Mouse (Mus musculus): ENCODE data around the gene Sncb. TPM values are rescaled to one million over a fixed set of nuclear protein-coding genes. Genes with fewer than 3 reads are reported as not detected.

Gene Sncb
- polyA plus RNA-seq, 1 experiment from 2014 or later: 3.7 TPM

GRCm38 (mm10) chr13:54716916-54717315 lies 49.5 kb downstream of the Sncb start:
- Histone ChIP-seq H3K4me1 (ENCODE audit: control insufficient read depth, insufficient read depth, low read length) (peaks cover 7% of the 10 kb centered on the region; the same call in 1 of the 2 replicates), H3K9me3 (ENCODE audit: control insufficient read depth, low read length) (no peaks in the 10 kb centered on the region), H3K4me3 (ENCODE audit: low read depth, low read length) (no peak overlapping the region), H3K27me3 (ENCODE audit: control insufficient read depth, insufficient read depth, low read length) (peaks cover 4% of the 10 kb centered on the region; the same call in 1 of the 2 replicates), H3K4me2 (ENCODE audit: low read depth) (no peak overlapping the region), H3K27ac (ENCODE audit: low read depth, low read length) (no peak overlapping the region), H3K9ac (ENCODE audit: low read length) (no peak overlapping the region), H3K36me3 (ENCODE audit: control insufficient read depth, insufficient read depth, low read length) (no peaks in the 10 kb centered on the region)
- DNase-seq (ENCODE audit: low spot score): peak; percentile 61
- ATAC-seq (ENCODE audit: insufficient read depth, low FRiP score, low TSS enrichment): no peak
- 5% methylated on average over 5 of the region's 5 CpGs for WGBS

GRCm38 (mm10) chr13:54714996-54715395 lies 51.4 kb downstream of the Sncb start:
- Histone ChIP-seq H3K9ac (ENCODE audit: low read length) (no peak overlapping the region), H3K27me3 (ENCODE audit: control insufficient read depth, insufficient read depth, low read length) (peaks cover 4% of the 10 kb centered on the region; the same call in 1 of the 2 replicates), H3K27ac (ENCODE audit: low read depth, low read length) (no peak overlapping the region), H3K4me2 (ENCODE audit: low read depth) (no peak overlapping the region), H3K9me3 (ENCODE audit: control insufficient read depth, low read length) (no peaks in the 10 kb centered on the region), H3K4me3 (ENCODE audit: low read depth, low read length) (no peak overlapping the region), H3K4me1 (ENCODE audit: control insufficient read depth, insufficient read depth, low read length) (peaks cover 7% of the 10 kb centered on the region; the same call in 1 of the 2 replicates), H3K36me3 (ENCODE audit: control insufficient read depth, insufficient read depth, low read length) (no peaks in the 10 kb centered on the region)
- DNase-seq (ENCODE audit: low spot score): no peak
- 82% methylated on average over 10 of the region's 10 CpGs for WGBS
- no peak for ATAC-seq (ENCODE audit: insufficient read depth, low FRiP score, low TSS enrichment)

DNA sequence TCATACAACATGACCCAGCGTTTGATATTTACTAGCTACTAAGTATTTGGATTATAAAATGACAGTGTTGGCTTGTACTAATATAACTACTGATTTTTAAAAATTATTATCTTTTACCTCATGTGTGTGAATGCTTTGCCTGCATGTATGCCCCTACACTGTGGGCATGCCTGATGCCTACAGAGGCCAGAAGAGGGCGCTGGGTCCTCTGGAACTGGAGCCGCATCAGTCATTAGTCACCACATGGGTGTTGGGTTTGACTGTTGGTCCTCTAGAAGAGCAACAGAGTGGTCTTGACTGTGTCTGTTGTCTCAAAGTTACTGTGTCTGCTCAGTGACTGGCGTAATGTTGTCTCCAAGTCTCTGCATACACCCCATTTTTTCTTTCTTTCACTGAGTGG lies 52.0 kb downstream of the Sncb start:
- no peak overlapping the region for H3K4me2 ChIP-seq (ENCODE audit: low read depth)
- no peaks in the 10 kb centered on the region for H3K9me3 ChIP-seq (ENCODE audit: control insufficient read depth, low read length)
- ATAC-seq (ENCODE audit: insufficient read depth, low FRiP score, low TSS enrichment): no peak
- 44% methylated on average over 4 of the region's 4 CpGs for WGBS
- no peaks in the 10 kb centered on the region for H3K36me3 ChIP-seq (ENCODE audit: control insufficient read depth, insufficient read depth, low read length)
- H3K27me3 ChIP-seq (ENCODE audit: control insufficient read depth, insufficient read depth, low read length): peaks cover 4% of the 10 kb centered on the region; the same call in 1 of the 2 replicates
- H3K9ac ChIP-seq (ENCODE audit: low read length): no peak overlapping the region
- no peak overlapping the region for H3K27ac ChIP-seq (ENCODE audit: low read depth, low read length)
- no peak for DNase-seq (ENCODE audit: low spot score)
- peaks cover 7% of the 10 kb centered on the region; the same call in 1 of the 2 replicates for H3K4me1 ChIP-seq (ENCODE audit: control insufficient read depth, insufficient read depth, low read length)
- H3K4me3 ChIP-seq (ENCODE audit: low read depth, low read length): no peak overlapping the region

DNA sequence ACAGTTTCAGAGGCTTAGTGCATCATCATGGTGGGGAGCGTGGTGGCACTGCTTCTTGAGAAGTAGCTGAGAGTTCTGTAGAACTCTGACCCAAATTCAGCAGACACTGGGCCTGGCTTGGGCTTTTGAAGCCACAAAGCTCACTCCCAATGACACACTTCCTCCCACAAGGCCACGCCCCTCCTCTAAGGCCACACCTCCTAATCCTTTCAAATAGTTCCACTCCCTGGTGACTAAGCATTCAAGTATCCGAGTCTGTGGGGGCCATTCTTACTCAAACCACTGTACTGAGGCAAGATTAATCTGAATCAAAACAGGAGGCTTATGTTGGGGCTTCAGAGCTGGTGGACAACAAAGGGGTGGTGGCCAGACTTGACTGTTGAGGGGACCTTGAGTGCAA lies 55.5 kb downstream of the Sncb start:
- Histone ChIP-seq H3K36me3 (ENCODE audit: control insufficient read depth, insufficient read depth, low read length) (no peaks in the 10 kb centered on the region), H3K27me3 (ENCODE audit: control insufficient read depth, insufficient read depth, low read length) (peaks cover under 1% of the 10 kb centered on the region; the same call in 1 of the 2 replicates), H3K9me3 (ENCODE audit: control insufficient read depth, low read length) (no peaks in the 10 kb centered on the region), H3K4me1 (ENCODE audit: control insufficient read depth, insufficient read depth, low read length) (no peaks in the 10 kb centered on the region), H3K27ac (ENCODE audit: low read depth, low read length) (no peak overlapping the region), H3K4me3 (ENCODE audit: low read depth, low read length) (no peak overlapping the region), H3K9ac (ENCODE audit: low read length) (no peak overlapping the region), H3K4me2 (ENCODE audit: low read depth) (no peak overlapping the region)
- ATAC-seq (ENCODE audit: insufficient read depth, low FRiP score, low TSS enrichment): no peak
- 82% methylated on average over 3 of the region's 3 CpGs for WGBS
- DNase-seq (ENCODE audit: low spot score): no peak

Other genes with a start within 250 kb of the Sncb start
- 254 and 284 TPM in 2 replicates for gene 4833439L19Rik, start 201.2 kb downstream of the Sncb start, polyA plus RNA-seq (2014; fragmentation: Nextera tagmentation; extraction: Ambion mirVana)
- 28.6 and 34.5 TPM in 2 replicates for gene Arl10, start 191.6 kb downstream of the Sncb start, polyA plus RNA-seq (2014; fragmentation: Nextera tagmentation; extraction: Ambion mirVana)
- gene Nop16, start 176.5 kb downstream of the Sncb start, polyA plus RNA-seq (2014; fragmentation: Nextera tagmentation; extraction: Ambion mirVana): 66.6 and 71.7 TPM in 2 replicates
- 147 and 160 TPM in 2 replicates for gene Higd2a, start 176.4 kb downstream of the Sncb start, polyA plus RNA-seq (2014; fragmentation: Nextera tagmentation; extraction: Ambion mirVana)
- 30.9 and 34.1 TPM in 2 replicates for gene Cltb, start 155.3 kb downstream of the Sncb start, polyA plus RNA-seq (2014; fragmentation: Nextera tagmentation; extraction: Ambion mirVana)
- 99.0 and 102 TPM in 2 replicates for gene Faf2, start 144.8 kb downstream of the Sncb start, polyA plus RNA-seq (2014; fragmentation: Nextera tagmentation; extraction: Ambion mirVana)
- 126 and 130 TPM in 2 replicates for gene Rnf44, start 72.7 kb downstream of the Sncb start, polyA plus RNA-seq (2014; fragmentation: Nextera tagmentation; extraction: Ambion mirVana)
- 0.07 and 0.15 TPM in 2 replicates for gene Cdhr2, start 65.1 kb downstream of the Sncb start, polyA plus RNA-seq (2014; fragmentation: Nextera tagmentation; extraction: Ambion mirVana)
- 13.3 and 14.5 TPM in 2 replicates for gene Gprin1, start 16.7 kb downstream of the Sncb start, polyA plus RNA-seq (2014; fragmentation: Nextera tagmentation; extraction: Ambion mirVana)
- gene Eif4e1b, start 17.4 kb upstream of the Sncb start, polyA plus RNA-seq (2014; fragmentation: Nextera tagmentation; extraction: Ambion mirVana): not detected in 2 replicates
- 17.6 and 21.3 TPM in 2 replicates for gene Tspan17, start 22.8 kb upstream of the Sncb start, polyA plus RNA-seq (2014; fragmentation: Nextera tagmentation; extraction: Ambion mirVana)
- gene Unc5a, start 182.8 kb upstream of the Sncb start, polyA plus RNA-seq (2014; fragmentation: Nextera tagmentation; extraction: Ambion mirVana): 6.7 and 7.5 TPM in 2 replicates

Data from neural tube, embryonic 11.5 days (tissue).